Mouse (Mus musculus) lung, postnatal 14 days (tissue): Measurements from ENCODE around the gene Slc1a2.
A peak's percentile ranks its signal among the peaks of the same experiment; 100 is the strongest.

Source experiments
- DNase-seq: peaks from one replicate; pipeline ENCODE4 v3.0.0; 2021

Gene Slc1a2

DNA sequence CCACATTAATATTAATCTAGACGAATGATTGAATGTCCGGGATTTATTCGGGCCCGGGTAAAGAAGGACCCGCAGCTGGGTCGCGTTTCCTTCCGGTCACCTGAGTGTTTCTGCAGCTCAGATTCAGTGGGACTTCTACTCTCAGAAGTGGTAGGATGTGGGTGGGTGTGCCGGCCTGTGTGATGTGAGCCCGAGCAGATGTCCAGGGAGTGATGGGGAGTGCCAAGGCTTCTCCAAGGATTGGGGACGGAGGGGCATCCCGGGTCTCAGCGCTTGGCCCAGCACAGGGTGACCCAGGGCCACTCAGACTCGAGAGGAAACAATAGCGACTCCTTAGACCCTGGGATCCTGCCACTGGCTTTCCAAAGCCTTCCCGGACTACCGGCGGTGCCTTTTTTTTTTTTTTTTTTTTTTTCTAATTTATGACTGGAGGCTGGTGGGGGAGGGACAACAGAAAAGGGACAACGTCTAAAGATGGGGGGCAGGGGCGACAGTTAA, at the start of gene Slc1a2:
Gene Slc1a2, plus strand, starts transcription at position 497 of the 498 bp plus-strand sequence.
- DNase-seq: peak; percentile 7

DNA sequence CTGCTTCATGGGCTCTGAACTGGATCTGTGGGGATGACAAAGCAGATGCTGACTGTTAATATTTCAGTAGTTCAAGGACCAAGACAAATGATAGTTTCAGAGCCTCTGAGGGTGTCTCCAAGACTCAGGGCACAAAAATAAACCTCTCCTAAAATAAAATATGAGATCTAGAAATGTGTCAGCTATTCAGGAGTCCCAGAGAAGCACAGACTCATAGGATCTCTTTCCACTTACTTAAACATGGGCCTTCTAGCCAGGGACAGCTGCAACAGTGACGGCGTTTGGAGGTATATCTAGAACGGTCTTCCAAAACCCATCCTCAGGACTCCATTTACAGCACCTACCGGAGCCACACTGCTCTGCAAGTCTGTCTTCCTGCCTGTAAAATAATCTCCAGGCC, 48.0 kb upstream of the Slc1a2 start:
- no peak for DNase-seq

DNA sequence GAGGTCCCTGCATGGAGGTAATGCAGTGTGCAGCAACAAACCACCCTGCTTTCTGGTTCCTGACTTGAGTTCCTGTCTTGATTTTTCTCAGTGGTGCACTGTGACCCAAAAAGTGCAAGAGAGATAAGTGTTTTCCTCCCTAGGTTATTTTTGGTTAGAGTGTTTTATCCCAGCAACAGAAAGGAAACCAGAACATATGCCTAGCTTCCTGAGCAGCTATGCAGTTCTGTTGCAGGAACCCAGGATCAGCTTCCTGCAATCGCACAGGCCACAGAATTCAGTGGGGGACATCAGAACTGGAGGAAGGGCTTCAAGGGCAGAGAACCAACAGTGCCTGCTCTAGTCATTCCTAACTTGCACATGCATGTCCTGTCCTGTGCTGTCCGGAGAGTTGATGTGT, 41.8 kb upstream of the Slc1a2 start:
- DNase-seq: no peak

DNA sequence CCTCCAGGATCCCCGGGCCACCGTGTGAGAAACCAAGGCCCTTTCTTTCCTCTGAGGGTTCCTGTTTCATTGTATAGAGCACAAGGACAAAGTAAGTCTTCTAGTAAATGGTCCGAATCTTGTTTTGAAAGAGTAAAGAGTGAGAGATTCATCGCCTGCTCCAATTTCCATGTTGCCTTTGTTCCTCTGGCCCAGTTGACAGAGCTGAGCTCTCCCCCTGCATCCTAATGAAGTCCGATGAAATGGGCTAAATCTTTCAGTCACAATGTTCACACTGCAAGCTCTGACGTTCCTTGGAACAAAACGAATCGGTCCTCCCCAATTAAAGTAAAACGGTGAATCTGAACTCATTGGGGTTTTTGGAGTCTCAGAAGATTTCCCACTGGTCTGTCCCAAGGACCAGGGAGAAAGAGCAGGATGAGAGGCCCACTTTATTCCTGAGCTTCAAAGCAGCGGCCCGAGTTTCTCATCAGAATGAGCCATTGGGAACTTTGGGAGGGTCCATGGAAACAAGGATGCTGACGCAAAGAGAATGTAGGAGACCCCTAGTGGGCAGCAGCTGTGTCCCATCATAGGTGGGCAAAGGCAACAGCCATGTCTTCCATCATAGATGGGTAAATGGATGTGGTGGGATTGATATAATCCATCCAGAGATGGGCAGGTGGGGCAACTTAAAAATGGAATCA, 37.6 kb upstream of the Slc1a2 start:
- no peak for DNase-seq

DNA sequence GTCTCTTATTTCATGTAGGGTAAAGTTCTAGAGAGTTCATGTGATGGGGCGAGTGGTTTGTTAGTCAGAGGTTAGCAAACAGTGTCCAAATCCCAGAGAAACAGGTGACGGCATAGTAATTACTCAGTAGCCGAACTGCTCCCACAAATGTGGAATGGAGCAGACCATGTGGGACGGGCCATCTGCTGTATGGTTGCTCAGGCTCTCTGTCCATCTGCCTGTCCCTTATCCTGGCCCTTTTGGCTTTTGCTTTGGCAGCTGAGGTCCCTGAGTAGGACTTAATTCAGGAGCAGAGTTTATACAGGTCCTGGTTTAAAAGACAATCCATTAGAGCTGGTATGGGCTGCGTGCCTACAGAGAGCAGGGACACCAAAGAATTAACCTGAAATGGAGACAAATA, 36.3 kb upstream of the Slc1a2 start:
- no peak for DNase-seq

DNA sequence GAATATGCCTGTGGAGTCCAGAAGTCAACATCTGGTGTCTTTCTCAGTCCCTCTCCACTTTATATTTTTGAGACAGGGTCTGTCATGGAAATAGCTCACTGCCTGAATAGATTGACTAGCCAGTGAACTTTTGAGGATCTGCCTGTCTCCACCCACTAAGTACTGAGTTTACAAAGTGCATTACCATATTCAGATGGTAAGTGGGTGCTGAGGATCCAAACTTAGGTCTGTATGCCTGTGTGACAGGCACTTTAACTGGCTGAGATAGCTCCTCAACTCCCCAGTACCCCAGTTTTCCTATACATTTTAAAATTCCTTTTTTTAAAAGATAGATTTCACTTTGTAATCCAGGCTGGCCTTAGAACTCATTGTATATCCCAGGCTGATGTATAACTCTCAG, 35.5 kb upstream of the Slc1a2 start:
- no peak for DNase-seq

DNA sequence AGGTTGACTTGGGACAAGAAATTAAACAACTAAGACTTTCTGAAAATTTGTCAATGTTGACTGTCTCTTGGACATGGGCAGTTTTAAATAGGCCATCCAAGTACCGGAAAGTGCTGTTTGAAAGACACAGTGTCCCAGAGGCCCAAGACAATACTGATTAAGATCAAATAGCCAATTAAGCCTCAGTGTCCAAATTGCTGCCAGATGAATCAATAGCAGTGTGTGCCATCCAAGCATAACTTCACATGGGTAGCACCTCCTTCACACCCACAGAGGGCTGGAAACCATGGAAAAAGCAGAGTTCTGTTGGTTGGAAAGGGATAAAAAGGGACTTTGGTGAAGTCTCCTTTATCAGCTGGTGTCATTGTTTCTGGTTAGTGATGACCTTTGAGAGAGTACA, 33.9 kb upstream of the Slc1a2 start:
- no peak for DNase-seq

DNA sequence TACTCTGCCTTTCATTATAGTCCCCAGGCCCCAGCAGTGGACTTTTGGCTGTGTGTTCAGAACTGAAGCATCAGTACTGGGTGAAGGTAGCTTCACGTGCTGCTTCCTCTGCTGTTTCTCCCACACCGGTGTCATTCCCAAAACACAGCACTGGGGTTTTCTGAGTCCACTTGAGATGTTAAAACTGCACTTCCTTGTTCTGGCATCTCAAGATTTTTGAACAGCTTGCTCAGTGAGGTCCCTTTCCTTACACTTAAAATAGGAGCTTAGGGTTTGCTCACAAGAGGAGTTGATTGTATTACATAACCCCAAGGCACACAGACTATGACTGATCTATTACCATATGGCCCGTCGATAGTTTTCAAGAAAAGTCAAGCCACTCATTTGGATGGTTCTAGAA, 26.1 kb upstream of the Slc1a2 start:
- no peak for DNase-seq

DNA sequence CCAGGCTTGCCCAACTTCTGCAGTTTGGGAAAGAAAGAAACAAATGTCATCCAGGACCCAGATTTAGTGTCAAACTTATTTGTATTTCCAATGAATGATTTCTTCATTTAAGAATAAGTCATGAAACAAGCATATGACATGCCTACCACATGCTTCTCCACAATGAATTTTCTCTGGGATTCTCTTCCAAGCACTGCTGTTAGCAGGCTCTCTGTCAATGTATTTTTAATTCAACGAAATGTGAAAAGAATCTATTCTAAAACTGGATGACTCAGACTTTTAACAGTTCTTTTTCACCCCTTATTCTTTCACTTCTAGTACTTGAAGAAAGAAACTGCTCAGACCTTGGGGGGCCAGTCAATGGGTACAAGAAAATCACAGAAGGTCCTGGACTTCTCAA, 24.4 kb upstream of the Slc1a2 start:
- DNase-seq: no peak

DNA sequence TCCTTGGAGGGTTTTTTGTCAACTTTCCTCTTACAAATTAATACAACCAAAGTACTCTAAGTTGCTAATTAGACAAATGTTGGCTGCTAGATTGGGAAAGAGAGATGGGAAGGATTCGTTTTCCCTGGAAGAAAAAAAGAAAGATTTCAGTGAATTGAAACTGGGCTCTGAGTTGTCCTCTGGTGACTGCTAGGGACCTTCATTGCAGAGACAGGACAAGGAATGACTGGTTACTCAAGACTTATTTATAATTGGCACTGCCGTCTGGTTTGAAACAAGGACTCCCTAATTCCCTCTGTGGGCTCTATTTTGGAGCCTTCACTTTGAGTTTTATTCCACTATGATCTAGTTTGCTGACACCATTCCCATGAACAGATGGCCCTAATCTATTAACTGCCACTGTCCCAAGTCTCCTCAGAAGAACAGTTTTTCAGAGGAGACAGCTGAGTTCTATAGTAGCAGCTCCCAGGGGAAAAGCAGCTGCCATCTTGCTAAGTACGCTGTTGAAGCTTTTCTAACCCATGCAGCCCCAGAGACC, 22.9 kb upstream of the Slc1a2 start:
- no peak for DNase-seq

DNA sequence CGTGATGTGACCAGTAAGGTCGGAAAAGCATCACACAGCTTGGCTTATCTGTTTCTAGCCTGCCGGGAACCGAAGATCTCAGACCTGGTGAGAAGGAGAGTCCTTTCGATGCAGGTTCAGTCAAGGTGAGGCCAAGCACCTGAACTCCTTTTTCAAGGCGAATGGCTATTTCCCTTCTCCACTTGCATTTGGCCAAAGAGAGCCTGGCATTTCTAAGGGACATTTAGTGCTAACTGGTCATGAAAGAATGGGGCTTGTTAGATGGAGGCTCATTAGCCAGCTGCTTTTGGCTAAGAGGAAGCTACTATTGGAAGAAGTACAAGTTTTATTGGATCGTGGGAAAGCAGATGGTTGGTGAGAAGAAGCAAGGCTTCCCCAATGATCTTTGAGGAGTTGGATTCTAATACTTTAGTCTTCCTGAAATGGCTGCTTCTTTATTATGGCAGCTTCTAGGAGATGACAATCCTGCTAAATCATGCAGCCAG, 22.3 kb upstream of the Slc1a2 start:
- DNase-seq: no peak

DNA sequence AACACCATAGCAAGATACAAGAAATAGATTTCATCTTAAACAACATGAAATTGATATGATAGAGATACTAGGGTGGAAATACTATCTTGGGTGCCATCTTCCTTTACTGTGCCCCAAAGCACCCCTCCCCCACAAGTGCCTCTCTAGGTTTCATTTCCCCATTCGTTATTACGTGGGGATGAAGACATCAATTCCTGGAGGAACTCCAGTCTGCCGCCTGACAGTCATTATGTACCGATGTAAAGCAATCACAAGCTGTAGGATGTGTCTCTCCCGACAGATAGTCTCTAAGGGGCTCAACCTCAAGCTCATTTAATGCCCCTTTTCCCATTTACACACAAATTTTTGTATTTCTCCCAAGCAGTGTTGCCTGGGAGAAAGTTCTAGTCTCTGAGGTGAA, 20.3 kb upstream of the Slc1a2 start:
- DNase-seq: no peak

DNA sequence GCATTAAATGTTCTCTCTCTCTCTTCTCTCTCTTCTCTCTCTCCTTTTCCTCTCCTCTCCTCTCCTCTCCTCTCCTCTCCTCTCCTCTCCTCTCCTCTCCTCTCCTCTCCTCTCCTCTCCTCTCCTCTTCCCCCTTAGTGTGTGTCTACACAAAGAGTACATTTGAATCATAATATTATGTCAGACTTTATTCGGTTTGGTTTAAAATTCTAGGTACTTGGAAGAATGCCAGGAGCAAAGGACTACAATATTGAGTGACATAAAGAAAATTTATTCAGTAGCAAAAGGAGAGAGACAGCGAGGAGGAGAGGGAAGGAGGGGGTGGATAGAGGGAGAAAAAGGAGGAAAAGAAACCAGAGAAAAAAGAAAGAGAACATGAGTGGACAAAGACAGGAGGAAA, 19.8 kb upstream of the Slc1a2 start:
- DNase-seq: no peak

DNA sequence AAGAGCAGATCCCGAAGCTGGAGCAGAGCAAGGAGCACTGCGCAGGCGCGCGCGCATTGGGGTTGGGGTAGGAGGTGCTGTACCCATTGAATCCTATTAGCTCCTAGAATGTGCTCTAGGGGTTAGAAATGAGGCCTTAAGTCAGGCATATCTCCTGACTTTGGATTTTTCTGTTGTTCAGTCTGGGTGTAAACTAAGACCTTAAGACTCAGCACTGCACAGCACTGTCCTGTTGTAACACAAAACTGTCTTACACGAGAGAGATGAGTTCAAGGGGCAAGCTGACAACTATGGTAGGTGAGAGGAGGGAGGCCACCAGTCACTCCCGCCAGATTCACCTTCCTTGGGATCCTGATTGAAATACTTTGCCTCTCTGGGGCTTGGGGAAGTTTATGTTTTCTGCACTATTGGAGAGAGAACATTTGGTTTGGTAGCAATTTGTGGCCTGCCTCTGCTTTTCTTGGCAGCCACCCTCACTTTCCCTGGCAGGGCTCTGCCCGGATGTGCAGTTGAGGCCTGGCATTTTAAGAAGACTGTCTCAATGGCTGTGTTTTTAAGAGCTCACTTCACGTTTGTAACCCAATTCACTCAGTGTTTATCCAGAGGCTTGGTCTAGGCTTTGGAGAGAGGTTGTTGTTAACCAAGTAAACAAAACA, 9.5 kb upstream of the Slc1a2 start:
- DNase-seq: no peak

DNA sequence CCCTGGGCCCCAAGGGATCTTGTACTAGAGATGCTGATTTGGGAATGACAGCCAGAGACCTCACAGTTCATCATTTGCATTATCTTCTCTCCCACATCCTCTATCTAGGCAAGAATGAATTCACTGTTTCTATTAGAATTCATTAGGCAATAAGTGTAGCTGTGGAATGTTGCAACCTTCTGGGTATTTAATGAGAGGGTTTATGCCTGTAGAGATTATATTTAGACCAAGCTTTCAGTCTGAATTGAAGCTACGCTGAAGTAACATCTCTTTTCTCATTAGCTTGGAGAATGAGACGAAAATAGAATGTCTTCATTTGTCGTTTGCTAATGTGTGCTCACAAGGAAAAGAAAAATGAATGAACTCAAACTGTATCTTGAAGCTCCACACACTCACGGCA, 8.1 kb upstream of the Slc1a2 start:
- DNase-seq: no peak

DNA sequence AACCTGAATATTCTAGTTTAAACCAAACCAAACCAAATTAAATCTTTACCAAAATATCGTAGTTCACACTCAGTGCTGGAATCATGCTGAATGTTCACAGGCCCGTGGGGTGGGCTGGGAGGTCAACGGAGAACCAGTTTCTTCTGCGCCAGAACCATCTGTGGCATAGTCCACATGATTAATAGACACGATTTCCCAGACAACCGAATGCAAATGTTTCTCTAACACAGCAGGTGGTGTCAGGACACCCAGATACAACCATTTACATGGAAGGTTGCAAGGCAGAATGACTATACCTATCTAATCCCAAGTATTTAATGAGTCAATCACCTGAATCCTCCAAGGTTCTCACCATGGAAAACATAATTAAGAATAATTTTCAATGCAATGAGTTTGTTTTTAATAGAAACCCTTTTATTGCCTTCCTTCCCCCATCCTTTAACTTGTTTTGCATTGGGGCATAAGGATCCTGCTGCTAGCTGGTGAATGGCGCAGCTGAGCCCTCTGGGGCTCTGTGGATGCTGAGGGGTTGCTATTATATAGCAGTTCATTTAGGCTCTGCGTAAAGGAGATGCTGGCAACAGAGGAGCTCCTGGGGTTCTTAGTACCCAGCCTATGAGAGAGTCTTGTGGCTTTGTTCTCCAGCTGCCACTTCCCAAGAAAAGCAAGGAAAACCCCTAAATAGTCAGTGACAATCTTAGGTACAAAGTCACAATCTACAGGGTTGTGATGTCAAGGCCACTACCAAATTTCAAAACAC, 2.3 kb upstream of the Slc1a2 start:
- no peak for DNase-seq

DNA sequence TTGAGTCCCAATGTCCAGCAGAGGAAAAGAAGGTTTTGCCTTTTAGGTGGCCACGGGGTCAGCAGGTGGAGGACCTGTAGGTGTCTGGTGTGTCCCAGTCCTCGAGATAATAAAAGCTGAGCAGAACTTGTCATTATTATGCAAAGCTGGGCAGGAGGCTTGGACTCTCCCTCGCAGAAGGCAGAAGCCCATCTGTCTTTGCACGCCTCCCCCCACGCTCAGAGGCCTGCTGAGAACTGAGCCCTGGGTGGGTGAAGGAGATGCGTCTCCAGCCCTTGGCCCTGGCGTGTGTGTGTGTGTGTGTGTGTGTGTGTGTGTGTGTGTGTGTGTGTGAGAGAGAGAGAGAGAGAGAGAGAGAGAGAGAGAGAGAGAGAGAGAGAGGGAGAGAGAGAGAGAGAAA, 733 bp upstream of the Slc1a2 start:
- no peak for DNase-seq

DNA sequence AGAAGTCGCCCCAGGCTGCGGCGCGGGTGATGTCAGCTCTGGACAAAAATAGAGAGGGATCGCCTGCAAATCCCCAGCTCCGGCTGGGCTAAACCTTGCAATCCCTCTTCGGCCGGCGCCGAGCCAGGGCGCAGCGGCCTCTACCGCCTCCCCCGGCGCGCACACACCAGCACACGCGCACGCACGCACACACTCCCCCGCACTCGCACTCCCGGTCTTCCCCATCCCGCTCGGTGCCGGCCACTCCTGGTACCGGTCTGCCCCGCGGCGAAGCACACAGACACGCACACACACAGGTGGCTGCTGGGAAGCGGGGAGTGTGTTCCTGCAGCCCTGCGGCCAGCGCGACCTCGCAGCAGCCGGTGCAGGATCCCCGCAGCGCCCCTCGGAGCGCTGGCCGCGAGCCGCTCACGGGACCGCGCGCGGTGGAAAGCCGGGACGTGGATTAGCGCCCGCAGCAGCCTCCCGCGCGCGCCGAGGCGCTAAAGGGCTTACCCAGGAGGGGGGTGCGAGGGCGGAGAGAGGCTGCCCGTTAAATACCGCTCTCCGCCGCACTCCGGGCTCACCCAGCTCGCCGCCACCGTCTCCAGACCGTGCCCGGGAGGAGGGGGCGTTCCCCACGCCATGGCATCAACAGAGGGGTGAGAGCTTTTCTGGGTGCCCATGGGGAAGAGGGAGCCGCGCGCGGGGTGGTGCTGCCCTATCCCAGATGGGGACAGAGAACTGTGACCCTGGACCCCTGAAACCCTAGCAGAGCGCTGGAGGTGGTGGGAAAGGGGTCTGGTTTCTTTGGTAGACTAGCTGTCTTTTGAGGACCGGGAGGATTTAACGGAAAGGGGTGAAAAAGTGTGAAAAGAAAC, 432 bp downstream of the Slc1a2 start:
- DNase-seq: peak; percentile 11

DNA sequence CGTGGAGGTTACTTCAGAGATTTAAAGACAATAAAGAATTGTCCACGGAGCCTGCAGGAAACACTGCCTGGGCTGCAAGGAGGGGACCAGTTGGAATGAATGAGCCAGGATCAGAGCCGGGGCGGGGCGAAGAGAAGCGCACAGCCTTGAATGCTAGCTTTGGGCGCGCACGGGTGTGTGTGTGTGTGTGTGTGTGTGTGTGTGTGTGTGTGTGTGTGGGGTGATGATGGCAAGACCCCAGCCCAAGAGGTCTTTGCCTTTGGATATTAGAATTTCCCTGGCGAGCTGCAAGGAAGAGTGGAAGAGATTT, 1.0 kb downstream of the Slc1a2 start:
- peak; percentile 9 for DNase-seq

DNA sequence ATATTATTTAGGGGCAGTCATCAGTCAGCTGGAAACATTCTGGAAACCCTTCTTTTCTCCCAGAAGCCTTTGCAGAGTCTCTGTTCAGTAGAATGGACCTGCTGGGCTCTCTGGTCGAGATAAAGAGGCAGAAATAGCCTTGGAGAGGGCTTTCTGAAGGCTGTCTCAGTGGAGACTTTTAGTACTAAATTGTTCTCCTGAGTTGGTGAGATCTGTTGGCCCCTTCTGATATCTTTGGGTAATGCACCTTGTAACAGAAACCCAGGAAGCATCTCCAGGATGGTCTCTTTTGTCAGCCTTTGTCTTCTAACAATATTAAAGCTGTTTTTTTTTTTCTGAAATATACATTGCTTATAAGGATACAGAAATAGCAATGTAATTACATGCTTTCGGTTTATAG, 2.6 kb downstream of the Slc1a2 start:
- DNase-seq: no peak

DNA sequence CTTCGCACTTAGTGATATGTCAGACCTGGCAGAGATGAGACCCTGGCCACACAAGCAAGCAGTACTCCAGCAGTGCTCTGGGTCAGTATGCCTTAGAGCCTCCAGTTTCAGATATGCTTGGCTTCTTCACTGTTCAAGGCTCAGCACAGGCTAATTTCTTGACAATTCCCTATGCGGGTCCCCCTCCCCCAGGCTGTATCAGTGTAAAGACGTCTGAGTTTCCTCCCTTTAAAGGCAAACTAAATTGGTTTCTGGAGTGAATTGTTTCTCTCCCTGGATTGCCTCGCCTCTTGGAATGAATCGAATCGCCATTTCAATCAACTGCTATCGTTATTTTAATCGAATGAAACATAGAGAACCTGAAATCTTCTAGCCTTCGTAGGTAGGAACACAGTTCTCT, 4.5 kb downstream of the Slc1a2 start:
- DNase-seq: no peak

DNA sequence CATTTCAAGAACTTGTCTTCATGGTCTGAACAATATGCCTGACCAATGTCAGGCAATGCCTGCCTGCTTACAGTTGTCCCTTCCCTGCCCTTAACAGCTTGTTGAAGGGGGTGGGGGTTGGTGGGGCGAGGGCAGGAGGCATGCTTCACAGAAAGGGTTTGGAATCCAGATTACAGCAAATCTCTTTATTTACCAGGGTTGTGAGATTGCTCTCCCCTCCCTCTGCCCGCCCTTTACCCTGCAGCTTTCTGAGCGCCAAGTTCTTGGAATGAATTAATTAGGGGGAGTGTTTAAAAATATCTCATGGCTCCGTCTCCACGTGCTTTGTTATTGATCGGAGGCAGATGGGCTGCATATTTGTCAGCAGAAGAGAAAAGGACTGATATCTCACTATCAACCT, 4.9 kb downstream of the Slc1a2 start:
- no peak for DNase-seq

DNA sequence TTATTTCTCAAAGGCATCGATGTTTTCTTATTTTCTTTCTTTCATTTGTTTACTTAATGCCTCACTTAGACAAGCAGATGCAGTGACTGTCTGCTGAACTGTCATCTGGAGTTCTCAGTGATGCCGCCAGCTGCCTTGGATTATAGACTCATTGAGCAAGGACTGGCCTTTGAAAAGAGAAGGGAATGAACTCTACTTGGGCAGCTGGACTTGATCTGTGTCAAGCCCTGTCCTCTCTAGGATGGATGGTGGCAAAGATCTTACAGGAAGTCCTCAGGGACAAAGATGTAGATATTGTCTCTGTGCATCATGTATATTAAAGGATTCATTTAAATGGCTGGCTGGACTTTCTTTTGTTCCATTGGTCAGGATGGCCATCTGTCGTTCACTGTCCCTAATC, 5.4 kb downstream of the Slc1a2 start:
- DNase-seq: peak; percentile 10
